Mouse (Mus musculus): ENCODE measurements around the gene Slu7.

Slu7 gene

DNA sequence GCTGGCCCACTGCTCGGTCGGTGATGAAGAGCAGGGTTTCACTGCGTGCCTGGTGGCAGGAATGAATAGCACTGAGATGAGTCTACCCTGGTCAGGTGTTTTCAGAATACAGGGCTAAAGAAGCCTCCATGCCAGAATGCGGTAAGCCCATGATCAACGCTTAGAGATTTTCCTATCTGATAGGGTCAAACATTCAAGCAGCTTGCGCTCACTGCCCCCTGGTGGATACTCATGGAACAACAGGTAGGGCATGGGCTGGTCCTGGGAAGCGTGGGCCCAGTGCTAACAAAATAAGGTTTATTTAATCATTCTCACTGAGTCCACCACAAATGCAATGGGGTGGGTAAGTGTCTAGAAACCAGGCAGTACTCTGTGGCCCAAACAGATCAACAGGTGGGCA, 59.1 kb downstream of the Slu7 start:
- peak; percentile 87 for DNase-seq

DNA sequence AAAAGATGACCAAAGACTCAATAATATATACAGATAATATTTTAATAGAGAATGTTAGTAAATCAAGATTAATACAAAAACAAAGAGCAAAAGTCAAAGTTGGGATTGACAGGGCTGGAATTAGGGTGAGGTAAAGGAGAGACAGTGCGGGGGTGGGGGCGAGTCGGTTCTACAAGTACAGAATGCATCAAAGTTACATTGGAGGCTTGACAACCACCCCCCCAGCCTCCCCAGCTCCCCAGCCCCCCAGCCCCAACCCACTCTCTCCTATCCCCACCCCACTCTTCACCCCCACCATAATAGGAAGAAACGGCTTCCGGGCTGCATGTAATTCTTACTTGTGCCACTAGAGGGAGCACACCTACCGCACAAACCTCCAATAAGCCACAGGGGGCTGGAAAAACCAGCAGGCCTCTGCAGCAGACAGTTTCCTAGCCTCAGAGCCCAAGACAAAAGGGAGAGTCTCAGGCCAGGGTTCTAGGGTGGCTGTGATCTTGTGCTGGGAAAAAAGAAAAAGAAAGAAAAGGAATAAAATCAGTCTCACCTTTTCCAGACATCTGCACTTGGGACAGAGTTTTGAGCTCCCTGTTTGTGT, 60.4 kb downstream of the Slu7 start:
- peak; percentile 81 for DNase-seq

DNA sequence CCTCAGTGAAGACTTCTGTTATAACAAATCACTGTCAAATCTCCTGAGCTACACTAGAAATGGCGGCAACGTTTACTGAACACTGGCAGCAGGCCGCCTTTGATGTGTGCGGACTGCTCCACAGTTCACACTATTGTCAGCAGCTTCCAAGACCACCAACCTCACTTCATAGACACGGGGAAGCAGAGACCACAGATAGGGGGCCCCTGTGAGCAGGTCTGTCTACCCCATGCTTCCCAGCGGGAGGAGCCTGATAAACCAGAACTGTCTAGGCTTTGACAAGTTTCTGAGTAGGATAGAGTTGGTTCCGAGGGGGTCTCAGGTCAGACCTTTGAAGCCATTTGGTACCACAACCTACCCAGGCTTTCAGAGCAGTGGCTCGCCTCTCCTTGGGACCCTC, 61.5 kb downstream of the Slu7 start:
- no peak for DNase-seq

DNA sequence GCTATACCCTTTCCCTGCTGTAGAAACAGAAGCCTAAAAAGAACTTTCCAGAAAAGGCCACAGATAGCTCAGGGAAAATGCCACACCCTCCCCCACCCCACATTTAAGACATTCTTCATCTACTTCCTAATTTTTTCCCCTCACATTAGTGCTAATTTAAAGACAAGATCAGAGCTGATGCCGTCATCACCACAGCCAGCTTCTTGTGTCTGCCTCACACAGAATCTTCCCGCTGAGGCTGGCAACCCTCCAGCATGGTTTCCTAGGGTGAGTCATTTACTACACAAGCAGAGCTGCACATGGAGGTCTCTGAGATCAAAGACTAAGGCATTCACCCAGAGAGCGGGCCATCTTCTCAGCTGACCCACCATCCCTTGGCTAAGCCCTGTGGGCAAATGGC, 62.0 kb downstream of the Slu7 start:
- DNase-seq, result no peak

All from thymus, postnatal 4 days (tissue).